Mouse (Mus musculus): ENCODE measurements around the gene Gcnt4. TPM values are rescaled to one million over a fixed set of nuclear protein-coding genes. Genes with fewer than 3 reads are reported as not detected.

Gene Gcnt4
- total RNA-seq, 2 experiments from 2014 or later = 0.05 TPM

DNA sequence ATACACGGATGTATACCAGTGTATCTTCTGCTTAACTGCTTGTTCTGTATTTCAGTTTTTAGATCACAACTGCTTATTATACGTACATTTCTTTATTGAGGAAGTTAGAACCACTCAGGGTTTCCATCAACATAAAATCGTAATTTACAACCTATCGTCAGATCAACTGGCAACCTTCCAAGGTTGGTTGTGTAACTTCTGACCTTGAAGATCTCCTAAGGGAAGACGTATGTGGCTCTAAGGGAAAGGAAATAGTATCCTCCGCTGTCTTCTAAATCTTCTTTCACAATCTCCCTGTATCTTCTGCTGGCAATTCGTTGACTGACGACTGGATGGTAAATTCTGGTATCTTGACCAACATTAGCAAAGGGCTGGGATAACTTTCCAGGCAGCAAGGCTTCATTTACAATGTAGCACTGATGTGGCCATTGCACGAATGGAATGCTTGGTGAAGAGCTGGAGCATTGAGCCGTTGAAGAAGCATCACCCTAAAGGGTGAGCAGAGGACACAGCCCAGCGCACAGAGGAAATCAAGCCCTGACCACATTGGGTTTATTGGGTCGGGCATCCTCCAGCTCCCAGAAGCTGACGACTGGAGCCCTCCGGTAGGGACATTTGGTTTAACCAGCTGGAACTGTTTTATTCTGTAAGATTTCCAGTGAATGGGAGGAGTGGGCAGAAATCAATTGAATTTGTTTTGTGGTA, 66.2 kb downstream of the Gcnt4 start:
- DNase-seq (ENCODE audit: low spot score) = no peak

DNA sequence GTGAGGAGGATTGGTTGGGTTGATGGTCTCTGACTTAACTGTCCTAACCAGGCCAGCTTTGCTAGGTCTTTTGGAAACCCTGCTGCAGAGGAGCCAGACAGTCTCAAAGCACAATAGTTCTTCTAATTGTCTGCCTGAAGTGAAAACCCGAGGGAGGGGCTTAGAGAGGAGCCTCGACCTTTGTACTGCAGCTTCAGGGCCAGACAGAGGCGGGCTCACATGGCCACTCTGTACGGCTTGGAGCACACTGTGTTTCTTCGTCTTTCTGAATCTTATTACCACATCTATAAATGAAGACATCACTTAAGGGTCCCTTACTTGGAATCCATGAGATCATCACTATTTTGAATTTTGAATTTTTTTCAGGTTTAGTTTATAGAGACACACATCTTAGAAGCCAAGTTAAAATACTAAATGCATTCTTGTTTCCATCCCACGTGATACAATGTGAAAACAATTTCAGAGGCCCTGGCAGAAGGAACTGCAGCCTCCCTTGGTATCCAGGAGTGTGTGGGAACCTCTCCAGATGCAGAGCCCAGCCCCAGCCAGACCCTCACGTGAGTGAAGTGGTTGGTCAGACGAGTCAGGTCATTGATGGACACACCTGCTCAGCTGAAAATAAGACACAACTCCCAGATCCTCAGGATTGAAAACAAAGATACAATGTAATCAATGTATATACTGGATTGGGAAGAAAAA, 69.0 kb downstream of the Gcnt4 start:
- no peak for DNase-seq (ENCODE audit: low spot score)

DNA sequence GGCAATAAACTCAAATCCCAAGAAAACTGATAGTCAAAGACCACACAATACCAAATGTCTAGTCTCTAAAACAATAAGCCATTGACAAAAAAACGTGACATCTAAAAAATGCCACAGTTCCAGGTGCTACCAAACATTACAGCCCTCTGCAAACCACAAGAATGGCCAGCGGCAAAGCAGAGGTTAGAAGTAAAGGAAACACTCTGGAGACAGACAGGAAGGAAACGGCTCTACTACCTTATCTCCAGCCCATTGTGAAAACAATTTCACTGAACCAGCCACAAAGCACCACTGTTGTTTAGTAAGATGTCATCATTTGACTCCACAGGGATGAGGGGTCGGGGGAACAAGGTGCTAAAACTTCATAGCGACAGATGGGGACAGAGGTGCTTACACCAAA, 70.8 kb downstream of the Gcnt4 start:
- DNase-seq (ENCODE audit: low spot score) = no peak

DNA sequence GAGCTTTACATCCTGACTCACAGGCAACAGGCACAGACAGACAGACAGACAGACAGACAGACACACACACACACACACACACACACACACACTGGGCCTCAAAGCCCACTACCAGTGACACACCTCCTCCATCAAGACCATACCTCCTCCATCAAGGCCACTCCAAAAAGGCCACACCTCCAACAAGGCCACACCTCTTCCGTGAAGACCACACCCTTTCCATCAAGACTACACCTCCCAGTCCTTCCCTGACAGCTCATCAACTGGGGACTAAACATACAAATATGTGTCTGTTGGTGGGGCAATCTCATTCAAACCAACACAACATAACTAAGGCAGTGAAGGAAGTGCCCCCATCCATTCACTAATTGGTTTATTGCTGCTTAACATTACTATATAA, 72.6 kb downstream of the Gcnt4 start:
- no peak for DNase-seq (ENCODE audit: low spot score)

Other genes starting within 250 kb of the Gcnt4 start
- not detected for gene Ankrd31, start 176.4 kb upstream of the Gcnt4 start, total RNA-seq (2021)
- not detected for gene 1700029F12Rik, start 109.7 kb downstream of the Gcnt4 start, total RNA-seq (2021)
- under 1 TPM in 1 of 2 experiments, not detected in 1; 0.05 TPM for gene Fam169a, start 142.6 kb downstream of the Gcnt4 start, total RNA-seq (2021)
- 1 to 10 TPM in 1 of 2 experiments, not detected in 1; 5.9 TPM for gene Gm6169, start 174.5 kb downstream of the Gcnt4 start, total RNA-seq (2021)
- 10 to 100 TPM; 48.7 to 49.3 TPM for gene Gfm2, start 213.2 kb downstream of the Gcnt4 start, total RNA-seq (2021)
- gene Nsa2, start 213.2 kb downstream of the Gcnt4 start, total RNA-seq (2021) = 10 to 100 TPM; 47.9 to 49.4 TPM